Mouse (Mus musculus) erythroblast, embryonic 14.5 days (primary cell): Measurements from ENCODE around the gene Tmem116.

ENCODE experiments used
- GATA1 ChIP-seq: IDR thresholded peaks from 2 replicates; pipeline ENCODE4 v1.6.1; 2012; ENCODE audit warnings: low read length, inconsistent platforms, mixed read lengths
- TAL1 ChIP-seq: IDR thresholded peaks from 3 replicates; pipeline ENCODE4 v1.6.1; 2012; ENCODE audit warnings: low read length, inconsistent platforms, mixed read lengths

DNA sequence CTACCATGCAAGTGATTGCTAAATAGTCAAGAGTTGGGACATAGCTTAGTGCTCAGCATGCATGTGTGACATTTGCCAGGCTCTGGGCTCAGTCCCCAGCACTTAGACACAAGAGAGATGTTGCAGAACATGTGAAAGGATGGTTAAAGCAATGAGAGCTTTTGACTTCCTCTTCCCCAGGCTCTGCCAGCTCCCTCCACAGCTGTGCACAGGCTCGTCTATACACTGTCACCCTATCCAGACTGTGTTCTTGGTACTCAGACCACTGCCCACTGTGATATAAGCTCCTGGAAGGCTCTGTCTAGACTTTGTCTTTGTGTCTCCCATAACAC is 10.4 kb downstream of the Tmem116 start:
- TF ChIP-seq TAL1, result no peak
- no peak for TF ChIP-seq GATA1
